Mouse (Mus musculus) heart, adult 2 months (tissue): ENCODE measurements at regions not wholly inside any gene's neighbourhood (a gene's known extent, or its start where the extent isn't known, plus 50 kb on each side); places are given as distances from the start of the nearest gene placed in this dataset.

Source experiments
- CTCF ChIP-seq: fragments of 200-600 bp; IDR thresholded peaks from 2 replicates; pipeline ENCODE4 v1.8.1; 2022; ENCODE audit warnings: antibody characterized with exemption, mild to moderate bottlenecking, moderate library complexity
- POLR2A ChIP-seq: fragments of 200-500 bp; IDR thresholded peaks from 2 replicates; pipeline ENCODE4 v1.6.1; 2011; ENCODE audit warnings: mild to moderate bottlenecking, low read depth, low read length, control low read depth; ENCODE audit not compliant: insufficient read depth

- TF ChIP-seq CTCF, result no peak
- no peak for TF ChIP-seq POLR2A
These were observed 281.6 kb upstream of the Lcorl start for GRCm38 (mm10) chr5:46139024-46139423.
